Mouse (Mus musculus): Measurements from ENCODE around the gene Dolpp1. TPM values are rescaled to one million over a fixed set of nuclear protein-coding genes. Genes with fewer than 3 reads are reported as not detected.

Gene Dolpp1
- 33.2 and 39.1 TPM in 2 replicates for polyA plus RNA-seq (2016; fragmentation: Nextera tagmentation; extraction: Ambion mirVana)

DNA sequence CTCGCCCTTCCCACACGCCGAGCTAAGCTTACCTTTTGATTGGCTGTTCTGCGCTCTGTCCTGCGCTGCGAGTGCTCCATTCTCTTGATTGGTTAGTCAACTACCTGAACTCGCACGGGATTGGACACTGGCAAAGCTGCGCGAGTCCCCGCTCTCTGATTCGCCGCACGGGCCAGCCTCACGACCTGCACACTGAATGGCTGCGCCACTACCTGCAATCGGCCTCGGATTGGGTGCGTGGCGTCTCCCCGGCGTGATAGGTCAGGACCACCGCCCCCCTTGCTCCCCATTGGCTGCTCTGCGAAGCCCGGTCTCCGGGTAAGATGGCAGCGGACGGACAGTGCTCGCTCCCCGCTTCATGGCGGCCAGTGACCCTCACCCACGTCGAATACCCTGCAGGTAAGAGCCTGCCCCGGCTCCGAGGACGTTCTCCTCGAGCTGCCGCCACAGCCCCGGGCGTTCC lies at the start of gene Dolpp1:
Dolpp1 (plus strand) TSS at position 141 of the 463 bp plus-strand sequence.
- H3K9ac ChIP-seq (replicated peaks): peak within 1 kb of the TSS; percentile 79
- H3K27ac ChIP-seq: peak within 1 kb of the TSS; percentile 85
- peak; percentile 100 for ATAC-seq (ENCODE audit: insufficient number of reproducible peaks, insufficient read depth, low FRiP score, low TSS enrichment, low read depth)
- no peaks in the 10 kb centered on the region for H3K9me3 ChIP-seq
- peak within 1 kb of the TSS; percentile 79 for H3K4me3 ChIP-seq (replicated peaks)
- H3K4me2 ChIP-seq: peak within 1 kb of the TSS; percentile 97
- peaks cover 19% of the 10 kb centered on the region for H3K4me1 ChIP-seq (replicated peaks)
- H3K27me3 ChIP-seq: no peaks in the 10 kb centered on the region
- under 1% methylated on average over 40 of the region's 40 CpGs for WGBS
- H3K36me3 ChIP-seq: peaks cover 21% of the 10 kb centered on the region

DNA sequence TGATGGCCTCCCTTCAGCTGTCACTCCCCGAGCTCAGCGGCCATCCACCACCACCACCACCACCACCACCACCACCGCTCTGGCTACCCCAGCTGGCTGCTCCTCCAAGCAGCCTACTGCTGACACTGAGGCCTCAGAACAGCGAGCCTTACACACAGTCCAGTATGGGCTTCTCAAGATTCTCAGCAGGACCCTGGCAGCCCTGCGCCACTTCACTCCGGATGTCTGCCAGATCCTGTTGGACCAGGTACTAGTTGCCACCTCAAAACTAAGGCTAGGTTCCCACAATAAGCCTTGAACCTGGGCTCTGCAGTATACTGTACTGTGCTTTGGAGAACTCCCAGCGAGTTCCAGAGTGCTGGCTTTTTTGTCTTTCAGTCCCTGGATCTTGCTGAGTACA lies 49.5 kb upstream of the Dolpp1 start:
- H3K36me3 ChIP-seq: peaks cover 100% of the 10 kb centered on the region
- H3K4me2 ChIP-seq: no peak overlapping the region
- H3K9me3 ChIP-seq: no peaks in the 10 kb centered on the region
- no peak overlapping the region for H3K27ac ChIP-seq
- ATAC-seq (ENCODE audit: insufficient number of reproducible peaks, insufficient read depth, low FRiP score, low TSS enrichment, low read depth): no peak
- H3K9ac ChIP-seq (replicated peaks): no peak overlapping the region
- no peak overlapping the region for H3K4me3 ChIP-seq (replicated peaks)
- H3K27me3 ChIP-seq: no peaks in the 10 kb centered on the region
- no peaks in the 10 kb centered on the region for H3K4me1 ChIP-seq (replicated peaks)
- 91% methylated on average over 7 of the region's 7 CpGs for WGBS

DNA sequence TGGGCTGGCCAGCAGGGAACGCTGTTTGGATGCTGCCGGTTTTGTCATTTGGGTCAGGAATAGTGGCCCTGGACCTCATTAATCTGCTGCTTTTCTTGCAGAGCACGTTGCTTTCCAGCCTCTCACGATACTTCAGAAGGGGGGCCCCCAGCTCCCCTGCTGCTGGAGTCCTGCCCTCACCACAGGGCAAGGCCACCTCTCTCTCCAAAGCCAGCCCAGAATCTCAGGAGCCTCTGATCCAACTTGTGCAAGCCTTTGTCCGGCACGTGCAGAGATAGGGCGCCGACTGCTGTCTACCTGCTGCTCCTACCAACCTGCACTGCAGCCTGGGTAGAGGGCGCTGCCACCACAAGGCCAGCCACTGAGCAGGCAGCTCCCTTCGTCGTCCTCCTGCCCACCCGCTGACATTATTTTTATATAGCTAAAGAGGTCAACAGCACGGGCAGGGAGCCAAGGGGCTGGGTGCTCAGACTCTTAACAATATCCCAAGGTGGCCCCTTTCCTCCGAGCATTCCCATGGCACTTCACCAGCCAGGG lies 48.4 kb upstream of the Dolpp1 start:
- ATAC-seq (ENCODE audit: insufficient number of reproducible peaks, insufficient read depth, low FRiP score, low TSS enrichment, low read depth): no peak
- H3K36me3 ChIP-seq: peaks cover 100% of the 10 kb centered on the region
- no peak overlapping the region for H3K4me2 ChIP-seq
- no peak overlapping the region for H3K9ac ChIP-seq (replicated peaks)
- WGBS: 81% methylated on average over 14 of the region's 14 CpGs
- H3K4me3 ChIP-seq (replicated peaks): no peak overlapping the region
- H3K27me3 ChIP-seq: no peaks in the 10 kb centered on the region
- H3K4me1 ChIP-seq (replicated peaks): no peaks in the 10 kb centered on the region
- no peak overlapping the region for H3K27ac ChIP-seq
- H3K9me3 ChIP-seq: no peaks in the 10 kb centered on the region

DNA sequence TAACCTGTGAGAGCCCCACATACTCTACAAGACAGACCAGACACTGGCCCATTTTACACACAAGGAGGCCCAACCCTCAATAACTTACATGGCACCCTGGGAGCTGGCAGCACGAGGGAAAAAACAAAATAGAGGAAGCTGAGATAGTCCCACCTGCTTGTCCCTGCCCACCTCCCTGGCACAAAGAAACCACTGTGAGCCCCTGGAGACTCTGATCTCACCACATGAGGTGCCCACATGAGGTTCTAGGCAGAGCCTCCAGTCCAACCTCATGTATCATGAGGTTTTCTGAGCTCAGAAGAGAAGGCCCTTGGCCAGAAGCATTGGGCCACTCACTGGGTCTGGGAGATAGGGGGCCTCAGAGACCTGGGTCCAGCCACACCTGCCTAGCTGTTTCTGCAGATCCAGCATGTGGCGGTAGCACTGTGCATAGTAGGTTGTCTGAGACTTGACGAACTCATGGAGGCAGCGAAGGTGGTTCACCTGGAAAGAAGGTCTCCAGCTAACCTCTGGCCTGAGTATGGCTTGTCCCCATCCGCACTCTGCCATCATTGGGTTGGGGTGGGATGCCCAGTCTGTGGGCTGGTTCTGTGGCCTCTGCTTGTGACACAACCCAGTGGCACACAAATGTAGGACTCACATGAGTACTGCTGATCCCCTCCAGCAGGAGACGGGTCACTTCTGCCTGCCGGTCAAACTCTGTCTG lies 45.9 kb upstream of the Dolpp1 start:
- no peaks in the 10 kb centered on the region for H3K4me1 ChIP-seq (replicated peaks)
- no peak overlapping the region for H3K27ac ChIP-seq
- H3K36me3 ChIP-seq: peaks cover 99% of the 10 kb centered on the region
- H3K9ac ChIP-seq (replicated peaks): no peak overlapping the region
- H3K27me3 ChIP-seq: no peaks in the 10 kb centered on the region
- 92% methylated on average over 7 of the region's 7 CpGs for WGBS
- no peak for ATAC-seq (ENCODE audit: insufficient number of reproducible peaks, insufficient read depth, low FRiP score, low TSS enrichment, low read depth)
- H3K4me2 ChIP-seq: no peak overlapping the region
- no peaks in the 10 kb centered on the region for H3K9me3 ChIP-seq
- H3K4me3 ChIP-seq (replicated peaks): no peak overlapping the region

DNA sequence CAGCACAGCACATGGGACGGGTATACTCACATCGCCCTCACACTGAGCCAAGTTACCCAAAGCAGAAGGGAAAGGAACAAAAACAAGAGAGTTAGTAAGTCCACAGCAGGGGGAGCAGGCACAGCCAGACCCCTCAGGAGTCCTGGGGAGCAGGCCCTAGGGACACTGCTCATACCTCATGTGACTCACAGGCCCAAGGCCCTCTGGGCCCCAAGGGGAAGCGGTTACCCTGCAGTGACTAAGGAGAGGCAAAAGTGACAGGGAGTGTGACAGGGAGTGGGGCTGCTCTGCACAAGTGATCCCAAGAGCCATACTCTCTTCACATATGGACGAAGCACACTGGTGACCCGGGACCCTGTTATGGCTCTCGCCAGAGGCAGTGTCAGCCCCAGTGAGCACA lies 42.9 kb upstream of the Dolpp1 start:
- Histone ChIP-seq H3K9ac (replicated peaks) (no peak overlapping the region), H3K4me3 (replicated peaks) (no peak overlapping the region), H3K36me3 (peaks cover 90% of the 10 kb centered on the region), H3K4me1 (replicated peaks) (no peaks in the 10 kb centered on the region), H3K27me3 (no peaks in the 10 kb centered on the region), H3K27ac (no peak overlapping the region), H3K9me3 (no peaks in the 10 kb centered on the region), H3K4me2 (no peak overlapping the region)
- 89% methylated on average over 6 of the region's 6 CpGs for WGBS
- ATAC-seq (ENCODE audit: insufficient number of reproducible peaks, insufficient read depth, low FRiP score, low TSS enrichment, low read depth): no peak

DNA sequence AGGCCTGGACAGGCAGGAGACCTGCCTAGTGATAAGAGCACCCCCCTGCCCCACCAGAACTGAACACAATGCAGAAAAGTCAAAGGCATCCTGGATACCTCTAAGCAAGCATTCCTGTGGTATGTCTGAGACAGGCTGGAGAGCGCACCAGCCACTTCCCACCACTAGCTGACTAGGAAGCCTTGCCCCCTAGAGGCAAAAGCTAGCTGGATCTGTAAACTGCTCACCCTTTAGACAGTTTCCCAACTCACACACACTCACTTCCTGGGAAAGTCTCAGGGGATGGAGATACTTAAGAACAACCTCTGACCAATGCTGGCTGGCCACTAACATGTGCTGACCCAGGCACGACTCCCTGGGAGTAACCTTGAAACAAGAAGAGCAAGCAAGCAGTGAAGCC lies 40.9 kb upstream of the Dolpp1 start:
- peaks cover 83% of the 10 kb centered on the region for H3K36me3 ChIP-seq
- no peaks in the 10 kb centered on the region for H3K27me3 ChIP-seq
- H3K9ac ChIP-seq (replicated peaks): no peak overlapping the region
- WGBS: 80% methylated on average over 2 of the region's 2 CpGs
- no peaks in the 10 kb centered on the region for H3K4me1 ChIP-seq (replicated peaks)
- no peak overlapping the region for H3K4me3 ChIP-seq (replicated peaks)
- no peak overlapping the region for H3K4me2 ChIP-seq
- H3K27ac ChIP-seq: no peak overlapping the region
- H3K9me3 ChIP-seq: no peaks in the 10 kb centered on the region
- no peak for ATAC-seq (ENCODE audit: insufficient number of reproducible peaks, insufficient read depth, low FRiP score, low TSS enrichment, low read depth)

DNA sequence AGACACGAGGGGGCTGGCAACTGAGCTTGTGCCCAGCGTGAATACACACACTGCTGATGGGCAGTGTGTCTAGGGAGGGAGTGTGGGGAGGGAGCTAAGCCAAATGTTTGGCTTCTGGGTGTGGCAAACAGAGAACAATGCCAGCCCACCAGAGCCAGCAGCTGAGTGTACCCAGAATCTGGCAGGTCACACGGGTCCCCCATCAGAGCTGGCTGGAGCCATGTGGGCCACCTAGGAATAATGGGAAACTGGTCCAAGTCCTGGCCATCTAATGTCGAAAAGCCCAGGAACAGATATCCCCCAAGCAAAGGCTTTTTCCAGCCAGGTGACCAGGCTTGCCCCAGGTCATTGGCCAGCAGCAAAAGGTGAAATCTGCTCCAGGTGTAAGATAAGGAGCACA lies 36.2 kb upstream of the Dolpp1 start:
- H3K4me1 ChIP-seq (replicated peaks): peaks cover 21% of the 10 kb centered on the region
- no peak overlapping the region for H3K27ac ChIP-seq
- no peaks in the 10 kb centered on the region for H3K27me3 ChIP-seq
- no peak overlapping the region for H3K4me3 ChIP-seq (replicated peaks)
- 69% methylated on average over 4 of the region's 4 CpGs for WGBS
- H3K9me3 ChIP-seq: no peaks in the 10 kb centered on the region
- H3K4me2 ChIP-seq: no peak overlapping the region
- no peak overlapping the region; the same call in 1 of the 2 replicates for H3K9ac ChIP-seq (replicated peaks)
- no peak for ATAC-seq (ENCODE audit: insufficient number of reproducible peaks, insufficient read depth, low FRiP score, low TSS enrichment, low read depth)
- H3K36me3 ChIP-seq: peaks cover 38% of the 10 kb centered on the region

DNA sequence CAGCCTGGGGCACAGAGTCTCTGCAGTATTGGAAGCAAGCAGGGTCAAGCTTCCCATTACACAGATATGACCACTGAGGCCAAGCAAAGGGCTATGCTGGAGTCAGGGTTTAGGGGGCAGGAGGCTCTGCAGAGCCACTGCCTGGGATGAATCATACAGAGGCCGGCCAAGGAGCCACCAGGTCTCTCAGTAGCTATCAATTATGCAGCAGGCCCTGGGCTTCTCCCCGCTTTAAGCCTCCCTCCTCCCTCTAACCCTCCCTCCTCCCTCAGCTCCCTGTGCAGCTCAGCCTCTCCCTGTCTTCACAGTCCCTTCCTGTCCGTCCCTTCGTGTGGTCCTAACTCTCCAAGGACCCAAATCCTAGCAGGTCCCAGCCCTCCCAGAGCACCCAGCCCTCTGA lies 35.8 kb upstream of the Dolpp1 start:
- Histone ChIP-seq H3K4me2 (no peak overlapping the region), H3K9ac (replicated peaks) (no peak overlapping the region), H3K27me3 (no peaks in the 10 kb centered on the region), H3K4me3 (replicated peaks) (no peak overlapping the region), H3K4me1 (replicated peaks) (peaks cover 21% of the 10 kb centered on the region), H3K27ac (no peak overlapping the region), H3K9me3 (no peaks in the 10 kb centered on the region), H3K36me3 (peaks cover 36% of the 10 kb centered on the region)
- 58% methylated on average over 4 of the region's 4 CpGs for WGBS
- ATAC-seq (ENCODE audit: insufficient number of reproducible peaks, insufficient read depth, low FRiP score, low TSS enrichment, low read depth): no peak

DNA sequence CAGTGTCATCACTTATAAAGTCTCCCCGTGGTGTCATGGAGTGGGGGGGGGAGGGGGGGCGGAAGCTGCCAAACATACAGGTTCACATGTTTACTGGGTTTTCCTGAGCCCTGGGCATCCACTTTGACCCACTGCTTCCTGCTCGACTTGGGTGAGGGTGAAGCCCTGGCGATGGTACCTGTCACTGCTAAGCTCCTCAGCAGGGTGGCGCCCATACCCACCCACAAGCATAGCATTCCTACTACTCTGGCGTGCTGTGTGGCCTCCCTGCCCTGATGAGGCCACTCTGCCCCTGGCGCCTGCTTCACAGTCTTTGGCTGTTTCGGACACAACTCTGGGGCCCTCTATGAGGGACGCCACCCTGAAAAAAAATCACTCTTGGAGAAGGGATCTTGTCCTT lies 35.1 kb upstream of the Dolpp1 start:
- Histone ChIP-seq H3K9me3 (no peaks in the 10 kb centered on the region), H3K27me3 (no peaks in the 10 kb centered on the region), H3K27ac (no peak overlapping the region), H3K9ac (replicated peaks) (peak overlapping the region; percentile 79; the same call in 1 of the 2 replicates), H3K4me2 (no peak overlapping the region), H3K4me1 (replicated peaks) (peaks cover 21% of the 10 kb centered on the region), H3K36me3 (peaks cover 36% of the 10 kb centered on the region), H3K4me3 (replicated peaks) (no peak overlapping the region)
- ATAC-seq (ENCODE audit: insufficient number of reproducible peaks, insufficient read depth, low FRiP score, low TSS enrichment, low read depth): no peak
- 71% methylated on average over 9 of the region's 9 CpGs for WGBS

DNA sequence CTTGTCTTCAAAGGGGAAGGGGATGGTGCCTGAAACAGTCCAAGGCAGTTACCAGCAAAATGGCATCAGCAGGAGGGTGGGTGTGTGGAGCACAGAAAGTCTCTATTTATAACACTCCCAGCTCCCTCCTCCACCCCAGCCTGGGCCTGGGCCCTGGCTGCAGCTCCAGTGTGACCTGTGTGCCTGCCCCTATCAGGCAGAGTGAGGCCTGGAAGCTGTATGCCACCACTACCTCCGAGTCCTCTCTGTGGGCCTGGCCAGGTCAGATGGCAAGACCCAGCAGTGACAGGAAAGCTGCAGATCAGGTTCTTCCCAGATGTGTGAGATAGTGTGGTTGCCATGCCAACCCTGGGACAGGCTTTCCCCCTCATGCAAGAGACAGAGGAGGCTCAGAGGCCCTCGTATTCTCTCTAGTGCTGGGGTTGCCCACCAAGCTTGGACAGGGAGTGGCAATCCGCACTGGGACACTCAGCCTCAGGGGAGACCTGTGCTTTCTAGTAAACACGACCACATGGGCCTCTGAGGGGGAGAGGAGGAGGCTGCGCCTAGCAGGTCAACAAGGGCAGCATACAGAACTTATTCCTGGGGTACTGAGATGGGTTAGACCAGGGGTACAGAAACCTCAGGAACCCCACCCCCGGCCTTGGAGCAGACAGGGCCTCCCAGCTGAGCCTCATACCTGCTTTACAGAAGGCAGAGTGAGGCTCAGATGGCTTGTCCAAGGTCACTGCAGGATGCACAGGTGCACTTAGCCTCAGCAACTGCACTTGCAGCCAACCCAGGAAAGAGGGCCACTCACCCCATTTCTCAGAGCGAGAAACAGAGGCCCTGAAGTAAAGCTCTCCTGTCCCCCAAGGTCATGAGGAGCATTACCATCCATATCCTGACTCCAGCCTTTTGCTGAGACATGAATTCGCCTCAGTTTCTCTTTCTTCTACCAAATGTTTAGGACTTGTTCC lies 34.2 kb upstream of the Dolpp1 start:
- peak overlapping the region; percentile 91 for H3K4me2 ChIP-seq
- peaks cover 21% of the 10 kb centered on the region for H3K4me1 ChIP-seq (replicated peaks)
- 0 out of 2 replicates have a peak overlapping the region, but pooled peaks have one; percentile 17 for H3K27ac ChIP-seq
- peak overlapping the region; percentile 79 for H3K9ac ChIP-seq (replicated peaks)
- peaks cover 28% of the 10 kb centered on the region for H3K36me3 ChIP-seq
- H3K9me3 ChIP-seq: no peaks in the 10 kb centered on the region
- peak overlapping the region; percentile 78 for H3K4me3 ChIP-seq (replicated peaks)
- no peaks in the 10 kb centered on the region for H3K27me3 ChIP-seq
- WGBS: 53% methylated on average over 8 of the region's 8 CpGs
- ATAC-seq (ENCODE audit: insufficient number of reproducible peaks, insufficient read depth, low FRiP score, low TSS enrichment, low read depth): no peak

Measured in limb, embryonic 12.5 days (tissue).